Mouse (Mus musculus) small intestine, adult 2 months (tissue): Measurements from ENCODE around the gene Gm49336.

Experiments
- CTCF ChIP-seq: fragments of 200-500 bp; IDR thresholded peaks from 2 replicates; pipeline ENCODE4 v1.5.1; 2012; ENCODE audit warnings: low read depth, mild to moderate bottlenecking, control low read depth, inconsistent platforms, low read length, moderate library complexity, mixed read lengths; ENCODE audit not compliant: insufficient replicate concordance, insufficient read length; ENCODE audit errors: extremely low read depth
- POLR2A ChIP-seq: fragments of 200-500 bp; IDR thresholded peaks from 2 replicates; pipeline ENCODE4 v1.6.1; 2012; ENCODE audit warnings: low read depth, mild to moderate bottlenecking, control low read depth, inconsistent platforms, low read length, moderate library complexity

- no peak for TF ChIP-seq CTCF
- TF ChIP-seq POLR2A, result no peak
Observed at GRCm38 (mm10) chr14:60170845-60171610, 80.3 kb downstream of the Gm49336 start.
